Mouse (Mus musculus) kidney, postnatal 4 days (tissue): Measurements from ENCODE around the gene Slc10a3.
A peak's percentile ranks its signal among the peaks of the same experiment; 100 is the strongest.
"Not testable (repeated sequence)": the region's sequence is repeated elsewhere in the genome, so short reads cannot be mapped to it uniquely, and the experiment has no call there.

ENCODE experiments used
- DNase-seq, 2 experiments: peaks; one replicate each; pipeline ENCODE4 v3.0.0; 2021; ENCODE audit warnings: mixed read lengths in 2 of 2

Gene Slc10a3

GRCm38 (mm10) chrX:74372888-74373549 is at the start of gene Slc10a3, which contains the start of gene Ubl4a:
Gene Slc10a3, minus strand, starts transcription at chrX:74373349.
Gene Ubl4a, minus strand, starts transcription at chrX:74373218.
- DNase-seq: peak; percentile 87 to 93

- DNase-seq: peak; percentile 68 to 78
Measured at GRCm38 (mm10) chrX:74413377-74413776, 40.2 kb upstream of the Slc10a3 start.

- no peak for DNase-seq
Measured at GRCm38 (mm10) chrX:74408340-74408739, 35.2 kb upstream of the Slc10a3 start.

- no peak for DNase-seq
Measured at GRCm38 (mm10) chrX:74400136-74400535, 27.0 kb upstream of the Slc10a3 start.

GRCm38 (mm10) chrX:74392535-74393443 is 19.6 kb upstream of the Slc10a3 start, which contains the start of the genes Fam3a and Ikbkg:
Gene Fam3a, minus strand, starts transcription at chrX:74393272.
Gene Ikbkg, plus strand, starts transcription at chrX:74393290.
- peak; percentile 83 to 91 for DNase-seq

- DNase-seq: no peak
Measured at GRCm38 (mm10) chrX:74388153-74388552, 15.0 kb upstream of the Slc10a3 start.

- DNase-seq: no peak
Measured at GRCm38 (mm10) chrX:74384451-74384850, 11.3 kb upstream of the Slc10a3 start.

GRCm38 (mm10) chrX:74368209-74368909 is 4.8 kb downstream of the Slc10a3 start:
- peak; percentile 81 to 89 for DNase-seq

- DNase-seq: no peak
Measured at GRCm38 (mm10) chrX:74367512-74367911, 5.6 kb downstream of the Slc10a3 start.

- peak in 1 of 2 experiments; percentile 24 for DNase-seq
Measured at GRCm38 (mm10) chrX:74359171-74359570, 14.0 kb downstream of the Slc10a3 start.

GRCm38 (mm10) chrX:74357069-74357468 is 16.1 kb downstream of the Slc10a3 start:
- DNase-seq: not testable (repeated sequence)

GRCm38 (mm10) chrX:74353467-74353770 is 19.7 kb downstream of the Slc10a3 start, which contains the start of gene Lage3:
Gene Lage3, minus strand, starts transcription at chrX:74353618.
- DNase-seq: peak; percentile 87 to 91

- no peak for DNase-seq
Measured at GRCm38 (mm10) chrX:74352645-74353466, 20.3 kb downstream of the Slc10a3 start.

GRCm38 (mm10) chrX:74330166-74330930 is 42.8 kb downstream of the Slc10a3 start:
- no peak for DNase-seq

- DNase-seq: no peak
Measured at GRCm38 (mm10) chrX:74329215-74329671, 43.9 kb downstream of the Slc10a3 start.

- peak; percentile 77 to 85 for DNase-seq
Measured at GRCm38 (mm10) chrX:74328725-74329161, 44.4 kb downstream of the Slc10a3 start, which contains the start of gene Plxna3. Gene Plxna3, plus strand, starts transcription at chrX:74329066.
